Mouse (Mus musculus) G1E-ER4 (cell line): ENCODE results near the gene Csrp3. TPM values are rescaled to one million over a fixed set of nuclear protein-coding genes. Genes with fewer than 3 reads are reported as not detected.

ENCODE experiments used
- GATA1 ChIP-seq: IDR thresholded peaks from one replicate; pipeline ENCODE4 v1.8.0; 2012; ENCODE audit warnings: low read length, inconsistent platforms
- polyA plus RNA-seq: library from polyadenylated mRNA; stranded (reverse); fragments of >175 nt; gene quantifications from 2 replicates; pipeline ENCODE4 v1.2.3, GENCODE M21; 2012

Gene Csrp3
- polyA plus RNA-seq, 1 experiment: not detected

DNA sequence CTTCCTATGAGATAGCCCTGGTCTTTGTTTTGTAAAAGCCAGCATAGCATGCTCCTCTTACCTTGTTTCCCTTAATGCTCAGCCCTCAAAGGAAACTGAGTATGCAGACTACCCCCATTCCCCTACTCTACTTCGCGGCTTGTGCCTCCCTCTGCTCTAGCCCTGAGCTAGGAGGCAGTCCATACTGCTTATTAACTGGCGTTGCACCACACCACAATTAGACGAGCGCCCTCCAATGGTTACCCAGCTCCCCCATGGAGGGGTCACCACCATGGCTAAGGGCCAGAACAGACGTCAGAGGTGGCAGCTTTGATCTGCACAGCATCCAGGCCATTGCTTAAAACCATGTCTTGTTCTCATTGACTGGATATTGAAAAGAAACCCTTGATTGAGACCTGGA lies 1.1 kb downstream of the Csrp3 start:
- TF ChIP-seq GATA1: no peak

DNA sequence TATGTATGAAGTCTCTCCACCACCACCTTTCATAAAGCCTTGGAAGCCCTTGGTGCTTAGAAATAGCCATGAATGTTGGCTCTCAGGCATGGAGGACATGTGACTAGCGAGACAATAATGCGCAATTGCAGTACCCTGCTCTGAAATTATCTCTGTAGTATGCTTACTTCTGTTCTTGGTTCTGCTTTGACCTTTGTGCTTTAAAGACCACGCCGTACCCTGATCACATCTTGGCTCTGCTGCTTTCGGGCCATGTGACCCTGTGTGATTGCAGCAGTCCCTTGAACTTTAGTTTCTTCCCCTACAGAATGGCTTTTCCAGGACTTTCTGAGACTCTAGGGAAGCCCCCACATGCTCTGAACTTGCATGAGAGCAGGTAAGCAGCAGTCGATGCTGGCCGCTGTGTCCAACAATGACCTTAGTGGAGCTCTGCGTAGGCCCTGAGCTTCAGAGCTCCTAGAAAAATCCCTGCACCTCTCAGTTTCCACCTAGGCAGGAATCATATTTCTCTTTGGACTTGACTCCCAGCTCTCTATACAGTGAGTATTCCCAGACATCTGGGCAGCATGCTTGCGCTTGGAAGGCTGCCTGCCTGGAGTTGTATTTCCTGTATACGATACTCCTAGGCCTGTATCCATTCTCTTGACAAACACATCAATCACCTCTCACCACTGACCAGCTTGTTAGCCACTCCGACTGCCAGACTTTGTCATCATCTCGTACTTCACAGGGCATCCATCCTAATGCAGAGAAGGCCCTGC lies 2.4 kb downstream of the Csrp3 start:
- TF ChIP-seq GATA1: no peak

DNA sequence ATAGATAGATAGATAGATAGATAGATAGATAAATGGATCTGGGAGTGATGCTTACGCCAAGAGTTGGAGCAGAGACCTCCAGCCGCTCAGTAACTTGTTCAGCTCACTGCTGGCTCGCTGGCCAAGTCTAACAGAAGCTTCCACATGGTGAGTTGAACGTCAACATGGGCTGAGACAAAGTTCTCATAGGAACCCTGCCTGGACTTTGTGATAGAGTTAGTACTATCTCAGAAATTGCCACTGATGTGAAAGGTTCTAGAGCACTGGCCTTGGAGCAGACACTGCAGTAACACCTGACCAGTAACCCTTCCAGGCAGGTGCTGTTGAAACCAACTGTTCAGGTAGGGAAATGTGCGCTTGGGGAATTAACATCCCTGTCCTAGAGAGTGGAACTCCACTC lies 4.3 kb downstream of the Csrp3 start:
- TF ChIP-seq GATA1: no peak

DNA sequence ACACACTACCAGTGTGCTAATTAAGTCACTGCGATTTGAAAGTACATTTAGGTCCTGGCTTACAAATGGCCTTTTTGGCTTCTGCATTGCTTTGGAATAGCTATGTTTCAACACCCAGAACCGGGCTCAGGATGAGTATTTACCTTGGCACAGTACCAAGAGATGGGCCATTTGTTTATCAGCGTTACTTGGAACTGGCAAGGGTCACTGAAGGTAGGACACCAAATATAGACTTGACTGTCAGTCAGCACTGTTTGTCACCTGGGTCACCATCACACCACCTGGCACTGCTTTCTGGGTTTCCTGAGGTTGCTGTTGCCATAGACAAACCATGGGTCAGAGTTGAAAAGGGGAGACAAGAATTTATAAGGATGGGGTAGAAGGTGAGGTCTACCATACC lies 5.5 kb downstream of the Csrp3 start:
- no peak for TF ChIP-seq GATA1

DNA sequence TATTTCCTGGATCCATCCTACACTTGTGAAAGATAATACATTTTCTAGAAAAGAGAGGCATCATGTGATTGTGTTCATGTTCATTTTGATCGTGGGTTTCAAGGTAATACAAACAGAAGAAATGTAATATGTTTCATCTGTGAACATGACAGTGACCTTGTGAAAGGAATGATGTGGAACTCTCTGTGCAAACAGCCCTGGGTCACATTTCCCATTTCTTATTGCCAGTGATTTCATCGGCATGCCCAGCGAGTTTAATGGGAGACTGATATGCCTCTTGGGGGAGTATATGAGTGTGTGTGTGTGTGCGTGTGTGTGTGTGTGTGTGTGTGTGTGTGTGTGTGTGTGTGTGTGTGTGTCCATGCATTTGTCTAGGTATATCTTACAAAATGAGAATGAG lies 6.3 kb downstream of the Csrp3 start:
- TF ChIP-seq GATA1: no peak

DNA sequence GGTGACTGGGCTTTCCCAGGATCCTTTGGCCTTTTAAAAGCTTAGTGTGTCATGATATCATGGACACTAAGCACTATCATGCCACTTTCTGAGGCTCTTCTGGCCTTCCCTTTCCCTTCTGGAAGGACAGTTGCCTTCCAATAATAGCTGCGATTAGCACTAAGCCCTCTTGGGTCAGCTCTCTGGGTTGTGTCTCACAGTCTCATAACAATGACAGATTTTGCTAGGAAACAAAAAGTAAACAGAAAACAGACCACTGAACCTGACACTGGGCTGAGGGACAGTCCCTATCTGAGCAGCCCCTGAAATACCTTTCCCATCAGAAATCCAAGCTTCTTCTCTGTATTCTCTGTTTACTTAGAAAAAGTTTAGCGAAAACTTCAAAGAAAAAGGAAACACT lies 7.3 kb downstream of the Csrp3 start:
- no peak for TF ChIP-seq GATA1

DNA sequence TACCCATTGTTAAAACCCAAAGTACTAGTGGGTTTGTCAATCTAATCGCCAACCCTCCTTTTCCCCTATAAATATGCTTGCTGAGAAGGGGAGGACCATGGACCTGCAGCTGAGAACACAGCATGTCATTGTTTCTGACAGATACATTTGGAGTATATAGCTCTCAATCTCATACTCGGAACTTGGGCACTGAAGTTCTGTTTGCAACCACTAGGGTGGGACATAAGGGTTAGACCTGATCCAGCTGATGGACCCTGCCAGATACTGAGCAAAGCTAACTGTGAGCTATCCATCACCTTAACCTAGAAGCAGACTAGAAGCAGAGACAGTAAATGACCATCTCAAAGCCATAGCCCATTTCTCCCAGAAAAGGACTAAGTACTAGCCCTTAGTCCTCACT lies 9.4 kb downstream of the Csrp3 start:
- TF ChIP-seq GATA1: no peak

DNA sequence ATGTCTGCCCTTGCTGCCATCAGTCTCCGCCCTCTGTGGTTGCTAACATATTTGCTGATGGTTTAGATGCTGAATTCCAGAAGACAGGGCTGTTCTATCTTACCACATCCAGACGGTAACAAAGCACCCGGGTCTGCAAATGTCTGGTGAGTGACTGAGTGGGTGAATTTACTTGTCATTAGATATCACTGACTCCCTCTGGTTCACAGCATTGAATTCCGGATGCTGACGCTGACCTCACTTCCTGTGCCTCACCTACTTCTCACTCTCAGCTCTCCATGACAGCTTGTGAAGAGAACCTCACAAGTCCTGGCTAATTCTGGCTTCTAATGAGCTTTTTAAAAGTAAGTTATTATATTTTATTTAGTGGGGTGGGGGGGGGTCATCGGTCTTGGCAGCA lies 10.9 kb downstream of the Csrp3 start:
- no peak for TF ChIP-seq GATA1

DNA sequence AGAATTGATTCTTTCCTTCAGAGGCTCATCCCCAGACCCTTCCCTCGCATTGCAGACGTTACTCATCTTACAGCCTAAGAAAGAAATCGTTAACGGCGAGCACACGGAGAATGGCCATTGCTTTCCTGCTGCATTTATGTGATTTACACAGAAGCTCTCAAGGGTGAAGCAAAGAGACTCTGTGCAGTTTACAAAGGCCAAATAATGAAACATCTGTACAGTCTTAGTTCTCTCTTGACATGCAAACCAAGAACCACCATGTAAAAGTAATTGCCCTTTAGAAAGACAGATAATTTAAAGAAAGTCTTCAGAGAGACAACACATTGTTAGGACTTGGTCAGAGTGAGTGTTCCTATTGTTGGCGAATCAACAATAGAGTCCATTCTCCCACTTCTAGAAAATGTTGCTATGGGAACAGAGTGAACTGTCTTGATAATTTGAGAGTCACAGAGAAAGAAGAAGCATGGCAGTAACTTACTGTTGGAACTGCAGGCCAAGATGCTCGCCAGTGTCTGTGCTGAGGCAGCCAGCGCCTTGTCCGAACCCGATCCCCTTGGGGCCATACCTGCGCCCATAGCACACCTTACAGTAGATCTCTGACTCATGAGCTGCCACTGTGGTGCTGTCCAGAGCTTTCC lies 12.7 kb downstream of the Csrp3 start:
- no peak for TF ChIP-seq GATA1

DNA sequence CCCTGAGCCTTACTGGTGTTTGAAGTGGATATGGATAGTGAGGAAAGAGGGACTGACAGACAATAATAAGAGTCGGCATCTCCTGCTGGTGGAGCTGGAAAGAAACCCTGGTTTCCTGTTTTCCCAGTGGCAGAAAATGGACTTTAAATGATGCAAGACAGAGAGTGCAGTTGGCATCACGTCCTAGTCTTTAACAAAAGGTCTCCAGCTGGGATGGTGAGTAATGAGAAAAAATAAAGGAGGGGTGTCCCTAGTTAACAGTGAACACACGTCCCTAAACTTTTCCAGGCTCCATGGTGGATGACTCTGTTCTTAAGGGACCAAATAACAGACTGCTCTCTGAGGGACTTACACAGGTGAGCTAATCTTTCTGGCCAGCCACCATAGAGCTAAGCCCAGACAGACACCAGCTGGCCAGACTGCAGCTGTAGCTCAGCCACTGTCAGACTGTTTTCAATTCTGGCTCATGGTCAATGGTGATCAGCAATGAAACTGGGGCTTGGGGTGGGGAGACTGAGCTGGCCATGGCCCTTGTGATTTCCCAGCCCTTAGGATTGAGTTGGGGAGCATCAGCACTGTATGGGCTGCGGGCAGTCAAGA lies 13.4 kb downstream of the Csrp3 start:
- no peak for TF ChIP-seq GATA1

DNA sequence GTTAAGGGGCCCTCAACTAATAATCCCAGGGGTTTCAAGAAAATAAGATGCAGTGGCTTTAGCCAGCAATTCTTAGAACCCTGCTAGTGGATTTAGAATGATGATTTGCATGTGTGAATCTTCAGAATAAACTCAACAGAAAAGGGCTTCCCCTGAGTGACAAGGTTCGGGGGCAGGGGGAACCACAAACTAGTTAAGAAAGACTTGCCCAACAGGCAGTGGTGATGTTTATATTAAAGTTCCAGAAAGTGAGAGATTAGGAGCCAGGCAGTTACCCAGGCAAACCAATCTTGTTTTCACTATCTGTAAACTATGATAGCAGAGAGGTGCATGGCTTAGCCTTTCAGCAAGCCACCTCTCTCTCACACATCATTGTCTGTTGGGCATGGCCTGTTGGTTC lies 15.1 kb downstream of the Csrp3 start:
- TF ChIP-seq GATA1: no peak

DNA sequence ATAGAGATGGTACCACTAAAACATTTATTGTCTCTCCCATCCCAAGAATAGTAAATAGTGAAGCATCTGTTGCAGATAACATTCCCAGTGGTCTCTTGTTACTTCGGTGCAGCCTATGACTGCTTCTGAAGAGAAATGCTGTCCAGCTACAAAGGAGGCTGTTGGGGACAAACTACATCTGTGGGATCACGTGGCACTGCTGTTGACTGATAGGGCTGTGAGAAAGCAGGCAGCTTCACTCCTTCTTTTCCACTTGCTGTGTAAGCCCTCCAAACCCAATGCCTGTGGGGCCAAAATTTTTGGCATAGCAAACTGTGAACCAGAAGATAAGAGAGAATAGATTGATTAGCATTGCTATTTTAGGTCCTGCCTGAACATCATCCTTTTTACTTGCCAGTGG lies 17.4 kb downstream of the Csrp3 start:
- TF ChIP-seq GATA1: no peak

DNA sequence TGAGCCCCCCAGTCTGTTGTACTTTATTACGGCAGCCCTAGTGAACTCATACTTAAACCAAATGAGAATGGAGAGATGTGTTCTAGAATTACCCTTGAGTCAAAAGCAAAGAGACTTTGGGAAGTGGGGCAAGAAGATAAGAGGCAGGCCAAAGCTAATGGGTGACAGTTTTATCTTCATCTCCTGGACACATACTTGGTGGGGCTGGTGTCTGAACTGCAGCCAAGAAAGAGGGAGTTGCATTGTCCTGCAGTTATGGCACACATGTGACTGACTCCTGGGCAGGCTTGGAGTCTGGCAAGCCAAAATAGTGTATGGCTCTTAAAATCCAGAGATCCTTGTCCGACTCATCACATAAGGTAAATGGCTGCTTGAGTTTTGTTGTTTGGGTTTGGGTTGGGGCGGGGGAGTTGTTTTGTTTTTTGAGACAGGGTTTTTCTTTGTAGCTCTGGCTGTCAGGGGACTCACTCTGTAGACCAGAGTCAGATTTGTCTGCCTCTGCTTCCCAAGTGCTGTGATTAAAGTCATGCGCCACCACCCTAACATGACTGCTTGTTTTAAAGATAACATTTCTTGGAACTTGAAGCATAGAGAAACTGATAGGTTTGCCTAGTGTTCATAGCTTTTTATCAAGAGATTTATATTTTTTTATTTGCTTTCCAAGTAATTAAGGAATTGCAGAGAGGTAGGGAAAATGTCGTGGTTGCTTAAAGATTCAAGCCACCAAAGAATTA lies 18.5 kb downstream of the Csrp3 start:
- no peak for TF ChIP-seq GATA1

DNA sequence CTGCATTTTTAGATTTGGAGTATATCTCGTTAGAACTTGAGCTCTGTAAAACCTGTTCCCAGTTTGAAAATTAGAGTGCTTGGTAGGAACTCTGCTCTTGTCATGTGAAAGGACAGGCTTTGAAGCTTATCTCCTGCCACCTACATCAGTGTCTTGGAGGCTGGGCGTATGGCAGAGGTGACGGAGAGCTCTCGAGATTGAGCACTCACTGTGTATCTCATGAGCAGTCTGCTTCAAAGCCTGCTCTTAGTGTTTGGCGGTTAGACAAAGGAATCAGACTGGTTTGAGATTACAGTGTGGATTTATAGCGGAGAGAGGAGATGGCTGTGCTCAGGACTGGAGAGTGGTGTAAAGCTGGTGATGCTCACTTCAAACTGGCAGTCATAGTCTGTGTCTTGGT lies 22.7 kb downstream of the Csrp3 start:
- no peak for TF ChIP-seq GATA1

DNA sequence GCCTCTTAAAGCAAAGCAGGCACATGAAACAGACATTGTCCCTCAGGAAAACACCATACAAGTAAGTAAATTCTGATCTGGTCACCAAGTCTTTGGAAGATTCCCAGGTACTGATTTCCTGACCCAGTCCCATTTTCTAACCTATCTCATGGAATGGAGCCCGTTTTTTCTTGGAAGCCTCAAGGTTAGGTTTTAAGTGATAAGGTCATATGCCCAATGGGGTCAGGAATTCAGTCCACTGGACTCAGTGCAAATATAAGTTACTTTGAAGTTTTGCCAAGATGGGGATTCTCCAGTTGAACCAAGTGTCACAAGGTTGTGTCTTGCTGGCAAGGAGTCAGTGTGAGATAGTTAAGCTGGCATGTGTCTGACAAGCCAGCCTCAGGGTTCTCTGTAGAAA lies 23.2 kb downstream of the Csrp3 start:
- no peak for TF ChIP-seq GATA1

DNA sequence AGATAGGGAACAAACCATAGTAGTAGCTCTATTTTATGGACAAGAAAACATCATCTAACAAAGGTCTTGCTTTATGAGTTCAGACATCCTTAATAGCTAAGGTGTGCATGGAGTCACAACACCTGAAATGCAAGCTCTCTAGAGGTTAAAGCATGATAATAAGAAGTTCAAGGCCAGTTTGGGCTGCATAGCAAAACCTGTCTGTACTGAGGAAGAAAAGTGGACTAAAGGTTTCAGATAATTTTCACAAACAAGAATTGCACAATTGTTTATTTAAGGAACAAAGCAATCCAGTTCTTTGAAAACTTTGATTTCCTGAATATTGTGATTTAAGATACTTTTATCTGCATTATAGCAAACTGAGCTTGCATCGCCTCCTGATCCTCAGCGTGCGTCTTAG lies 24.2 kb downstream of the Csrp3 start:
- TF ChIP-seq GATA1: no peak

DNA sequence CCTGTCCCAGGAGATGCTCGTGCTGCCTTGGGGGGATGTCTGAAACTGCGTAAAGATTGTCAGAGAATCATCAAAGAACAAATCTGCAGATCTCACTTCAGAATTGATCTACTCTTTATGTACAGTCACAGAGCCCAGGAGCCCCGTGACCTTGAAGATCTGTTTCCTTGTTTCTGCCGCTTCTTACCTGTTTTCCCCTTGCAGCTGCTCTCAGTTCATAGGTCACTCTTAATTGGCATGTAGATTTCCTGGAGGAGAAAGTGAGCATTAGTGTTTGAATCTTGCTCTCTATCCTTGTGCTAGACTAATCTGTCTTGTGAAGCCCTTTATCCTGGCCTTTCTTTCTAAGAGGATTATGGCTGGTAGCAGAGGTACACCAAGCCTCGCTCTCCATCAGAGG lies 26.2 kb downstream of the Csrp3 start:
- no peak for TF ChIP-seq GATA1
